Mouse (Mus musculus) ES-Bruce4 (cell line): ENCODE data around the gene Cbfa2t2.

ENCODE experiments used
- CTCF ChIP-seq: IDR thresholded peaks from one replicate; pipeline ENCODE4 v1.8.1; 2011; ENCODE audit warnings: low read depth, low read length
- EP300 ChIP-seq: IDR thresholded peaks from 2 replicates; pipeline ENCODE4 v1.6.1; 2011; ENCODE audit warnings: low read depth, low read length; ENCODE audit not compliant: insufficient read depth
- POLR2A ChIP-seq: IDR thresholded peaks from one replicate; pipeline ENCODE4 v1.8.1; 2011; ENCODE audit warnings: low read length; ENCODE audit not compliant: insufficient read depth

- TF ChIP-seq POLR2A (no peak), CTCF (peak; percentile 36), EP300 (no peak)
Observed at GRCm38 (mm10) chr2:154539720-154540119, 103.4 kb downstream of the Cbfa2t2 start.
